Mouse (Mus musculus) gastrocnemius, postnatal 36 days (tissue): ENCODE results near the gene Snx1. TPM values are rescaled to one million over a fixed set of nuclear protein-coding genes. Genes with fewer than 3 reads are reported as not detected.

Source experiments
- DNase-seq, 2 experiments: peaks; one replicate each; pipeline ENCODE4 v3.0.0; 2022
- intact Hi-C: fragments of 180-260 bp; cut with DNase I; formaldehyde crosslinking; loops from one replicate; pipeline ENCODE4 v1.15.1; 2025
- total RNA-seq, 2 experiments: library from RNA; stranded (reverse); gene quantifications; 2 replicates each; pipeline ENCODE4 v1.2.3; 2021

Snx1 gene
- total RNA-seq, 2 experiments from 2014 or later: 12.6 to 12.7 TPM

- no peak for DNase-seq
- intact Hi-C loops: no loop called here
Observed at GRCm38 (mm10) chr9:66092664-66093063, 33.7 kb downstream of the Snx1 start.

DNA sequence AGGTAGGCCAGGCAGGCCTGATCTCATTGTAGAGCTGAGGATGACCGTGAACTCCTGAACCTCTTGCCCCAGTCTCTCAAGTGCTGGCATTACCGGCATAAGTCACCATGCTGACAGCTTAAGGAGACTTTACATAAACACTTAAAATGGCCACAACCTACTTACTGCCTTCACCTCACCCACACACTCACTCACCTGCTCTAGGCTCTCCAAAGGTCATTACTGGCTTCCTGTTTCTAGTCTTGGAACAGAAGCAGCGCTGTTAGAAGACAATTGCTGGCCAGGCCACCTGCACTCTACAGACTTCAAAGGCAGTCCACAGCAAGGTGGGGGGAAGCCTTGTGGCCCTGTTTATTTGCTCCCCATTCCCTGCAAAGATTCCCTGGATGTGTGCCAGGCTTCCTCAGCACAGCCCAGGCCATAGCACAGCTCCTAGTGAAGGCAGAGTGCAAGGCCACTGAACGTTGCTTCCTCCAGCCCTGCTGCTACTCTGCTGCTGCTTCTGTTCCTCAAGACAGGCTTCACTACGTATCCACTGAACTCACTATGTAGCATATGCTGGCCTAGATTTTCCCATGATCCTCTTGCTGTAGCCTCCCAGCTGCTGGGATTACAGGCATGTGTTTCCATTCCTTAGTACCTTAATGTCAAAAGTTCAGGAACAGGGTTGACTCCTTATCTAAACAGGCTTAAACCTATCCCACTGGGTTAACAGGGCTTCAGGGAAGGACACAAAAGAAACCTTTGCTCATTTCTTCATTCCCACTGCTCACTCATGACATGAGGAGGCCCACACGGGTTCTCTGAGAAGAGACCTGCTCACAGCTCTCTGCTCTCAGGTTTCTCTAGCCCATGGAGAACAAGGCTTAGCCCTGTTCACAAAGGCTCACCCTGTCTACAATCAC lies 34.8 kb downstream of the Snx1 start:
- DNase-seq: no peak
- intact Hi-C loops: no loop called here

DNA sequence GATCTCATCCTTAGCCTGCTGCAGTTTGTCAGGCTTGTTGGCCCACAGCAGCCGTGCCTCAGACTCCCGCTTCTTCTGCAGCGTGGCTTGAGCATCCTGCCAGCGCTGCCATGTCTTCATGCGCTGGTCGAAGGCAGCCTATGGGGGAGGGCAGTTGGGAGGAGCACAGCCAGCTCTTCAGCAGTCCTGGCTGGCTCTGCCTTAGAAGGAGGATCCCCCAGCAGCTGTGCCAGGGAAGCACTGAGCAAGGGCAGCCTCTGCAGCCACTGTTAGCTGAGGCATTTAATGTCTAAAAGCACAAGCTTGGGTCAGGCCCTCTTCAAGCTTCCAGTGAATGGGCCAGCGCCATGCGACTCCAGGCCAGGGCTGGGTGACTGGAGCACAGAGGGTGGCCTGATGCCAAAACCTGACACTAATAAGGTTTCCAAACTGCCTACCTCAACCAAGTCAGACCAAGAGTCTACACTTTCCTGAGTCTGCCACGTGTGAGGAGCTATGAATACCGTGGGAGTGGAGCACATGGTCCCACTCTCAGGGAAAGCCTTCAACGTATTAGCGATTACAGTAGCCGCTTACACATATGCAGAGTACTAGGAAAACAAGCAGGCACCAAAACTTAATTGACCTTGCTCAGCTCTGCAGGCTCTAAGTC lies 35.7 kb downstream of the Snx1 start:
- no peak for DNase-seq
- intact Hi-C loops: no loop called here

DNA sequence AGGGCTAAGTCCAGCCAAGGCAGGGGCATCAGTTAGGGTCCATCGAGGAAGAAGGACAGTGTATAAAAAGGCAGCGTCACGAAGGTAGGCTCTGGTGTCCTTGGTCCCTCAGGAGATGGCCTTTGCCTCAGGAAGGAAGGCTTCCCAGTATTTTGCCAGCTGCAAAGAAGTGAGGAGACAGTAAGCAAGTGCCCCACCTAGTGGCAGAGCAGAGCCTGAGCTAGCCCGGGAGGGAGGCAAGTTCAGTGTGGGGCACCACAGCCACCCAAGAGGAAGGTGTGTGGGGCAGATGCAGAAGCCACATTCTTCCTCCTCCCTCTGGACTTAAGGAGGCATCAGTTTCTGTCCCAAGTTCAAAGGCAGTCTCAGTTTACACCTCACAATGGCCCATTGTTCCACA lies 38.0 kb downstream of the Snx1 start:
- peak in 1 of 2 experiments; percentile 53 for DNase-seq
- intact Hi-C loops: no loop called here

- intact Hi-C loops: no loop called here
Observed at GRCm38 (mm10) chr9:66087062-66087461, 39.3 kb downstream of the Snx1 start.

DNA sequence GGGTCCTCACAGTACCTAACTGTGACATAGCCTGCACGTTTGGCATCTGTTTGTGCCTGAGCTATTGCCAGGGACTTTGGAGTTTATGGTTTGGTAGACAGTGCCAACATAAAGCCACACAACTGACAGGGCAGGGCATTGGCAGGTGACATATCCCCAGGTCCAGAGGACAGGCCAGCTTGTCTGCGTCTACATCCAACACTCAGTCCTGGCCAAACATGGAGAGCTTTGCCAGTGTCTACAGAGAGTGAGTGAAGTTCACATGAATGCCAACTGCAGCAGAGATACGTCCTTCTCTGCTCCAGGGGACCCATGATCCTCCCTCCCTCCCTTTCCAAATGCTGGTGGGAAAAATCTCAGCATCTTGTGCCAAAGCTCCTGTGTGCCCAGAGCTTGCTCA lies 42.2 kb downstream of the Snx1 start:
- intact Hi-C loops: no loop called here

More at GRCm38 (mm10) chr9:66087062-66087461, 39.3 kb downstream of the Snx1 start:
- no peak for DNase-seq

DNA sequence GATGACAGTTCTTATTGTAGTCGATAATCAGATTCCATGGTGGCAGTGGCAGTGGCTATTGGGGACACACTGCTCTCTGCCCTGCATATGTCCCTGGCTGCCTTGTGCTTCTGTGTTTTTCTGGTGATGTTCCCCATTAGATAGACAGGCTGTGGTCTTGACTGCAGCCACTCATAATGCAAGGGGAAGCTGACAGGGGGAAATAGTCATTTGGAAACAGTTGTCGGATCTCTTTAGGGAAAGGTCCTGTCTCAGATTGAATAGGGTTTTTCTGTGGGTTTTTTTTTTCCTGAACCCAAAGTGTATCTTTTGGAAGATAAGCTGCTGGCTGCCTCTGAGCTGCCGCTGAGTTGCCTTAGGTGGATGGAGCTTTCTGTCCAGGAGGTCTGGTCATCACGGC lies 44.4 kb downstream of the Snx1 start:
- intact Hi-C loops: no loop called here
- no peak for DNase-seq

More for the DNA sequence above, 42.2 kb downstream of the Snx1 start:
- DNase-seq: no peak

DNA sequence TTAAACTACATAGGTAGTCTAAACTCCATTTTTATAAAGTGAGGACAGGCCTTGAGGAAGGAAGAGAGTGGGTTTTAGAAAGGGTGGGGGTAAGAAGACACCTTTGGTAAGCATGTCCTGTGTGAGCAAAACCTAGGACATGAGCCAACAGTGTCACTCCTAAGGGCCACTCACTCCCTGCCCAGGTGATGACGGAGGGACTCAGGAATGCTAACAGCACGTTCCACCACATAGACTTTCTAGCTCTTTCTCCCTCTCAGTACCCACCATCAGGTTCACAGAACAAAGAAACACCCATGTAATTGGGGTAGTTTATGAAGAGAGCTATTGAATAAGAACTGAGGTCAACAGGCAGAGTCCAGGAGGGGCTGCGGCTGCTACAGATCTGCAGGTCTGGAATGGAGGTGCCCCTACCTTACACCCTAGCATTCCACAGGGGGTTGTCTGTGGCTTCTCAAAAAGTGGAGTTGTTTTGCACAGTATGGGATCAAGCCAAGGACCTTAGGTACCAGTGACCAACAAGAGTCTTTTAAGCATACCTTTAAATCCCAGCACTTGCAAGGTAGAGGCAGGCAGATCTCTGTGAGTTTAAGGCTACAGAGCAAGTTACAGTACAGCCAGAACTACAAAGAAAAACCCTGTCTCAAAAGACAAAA lies 45.5 kb downstream of the Snx1 start:
- no peak for DNase-seq
- intact Hi-C loops: no loop called here

- intact Hi-C loops: no loop called here
Observed at GRCm38 (mm10) chr9:66078493-66078892, 47.9 kb downstream of the Snx1 start.

DNA sequence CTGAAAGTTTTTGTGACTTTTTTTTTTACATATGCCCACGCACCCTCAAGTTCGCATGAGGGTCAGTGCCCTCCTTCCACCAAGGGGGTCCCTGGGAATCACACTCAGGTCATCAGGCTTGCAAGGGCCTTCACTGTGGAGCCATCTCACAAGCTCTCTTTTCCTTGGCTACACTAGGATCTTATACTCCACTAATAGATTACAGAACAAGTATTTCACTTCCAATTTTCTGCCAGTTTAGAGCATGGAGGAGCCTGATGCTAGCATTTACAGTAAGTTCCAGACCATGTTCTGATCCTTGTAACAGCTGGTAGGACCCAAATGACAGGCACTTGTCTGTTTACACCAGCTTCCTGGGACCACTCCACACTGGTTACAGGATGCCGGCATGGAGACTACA lies 48.3 kb downstream of the Snx1 start:
- intact Hi-C loops: no loop called here
- no peak for DNase-seq

More at GRCm38 (mm10) chr9:66078493-66078892, 47.9 kb downstream of the Snx1 start:
- DNase-seq: no peak

GRCm38 (mm10) chr9:66072754-66073153 lies 53.6 kb downstream of the Snx1 start:
- no peak for DNase-seq
- intact Hi-C loops: no loop called here

DNA sequence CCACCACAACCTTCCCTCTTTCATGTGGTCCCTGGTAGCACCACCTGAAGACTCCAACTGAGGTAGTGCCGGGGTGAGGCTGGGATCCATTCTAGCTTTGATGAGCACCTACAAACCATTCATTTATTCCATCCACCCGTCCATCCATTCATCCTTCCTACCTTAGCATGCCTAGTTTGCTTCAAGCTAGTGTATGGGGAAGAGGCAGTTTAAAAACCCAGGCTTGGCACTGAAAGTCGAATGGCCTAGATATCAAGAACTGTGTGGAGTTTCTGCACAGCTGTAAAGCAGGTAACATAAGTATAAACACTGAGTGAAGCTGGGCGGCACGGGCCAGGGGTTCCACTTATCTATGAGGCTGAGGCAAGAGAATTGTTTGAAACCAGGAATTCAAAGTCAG lies 56.2 kb downstream of the Snx1 start:
- intact Hi-C loops: no loop called here
- DNase-seq: no peak

DNA sequence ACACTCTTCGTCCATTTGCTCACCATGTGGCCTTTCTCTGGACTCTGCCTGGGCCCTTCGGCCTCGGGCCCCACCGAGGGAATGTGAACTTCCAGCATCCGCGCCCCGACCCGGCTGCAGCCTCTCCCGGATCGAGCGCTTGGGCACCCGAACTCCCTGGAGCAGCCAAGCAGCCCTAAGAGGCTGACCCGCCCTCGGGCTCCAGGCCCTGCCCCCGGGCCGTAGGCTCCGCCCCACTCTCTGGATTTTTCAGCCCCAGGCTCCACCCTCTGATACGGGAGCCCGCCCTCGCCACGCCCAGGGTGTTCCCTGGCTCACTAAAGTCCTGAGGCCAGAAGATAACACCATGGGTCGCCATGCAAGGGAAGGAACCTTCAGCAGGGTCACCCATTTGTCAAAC lies 56.8 kb downstream of the Snx1 start, which contains the start of gene Snx22:
Gene Snx22 (minus strand): TSS at position 137 of the 400 bp plus-strand sequence.
- intact Hi-C loops: no loop called here
- DNase-seq: peak; percentile 79 to 85

DNA sequence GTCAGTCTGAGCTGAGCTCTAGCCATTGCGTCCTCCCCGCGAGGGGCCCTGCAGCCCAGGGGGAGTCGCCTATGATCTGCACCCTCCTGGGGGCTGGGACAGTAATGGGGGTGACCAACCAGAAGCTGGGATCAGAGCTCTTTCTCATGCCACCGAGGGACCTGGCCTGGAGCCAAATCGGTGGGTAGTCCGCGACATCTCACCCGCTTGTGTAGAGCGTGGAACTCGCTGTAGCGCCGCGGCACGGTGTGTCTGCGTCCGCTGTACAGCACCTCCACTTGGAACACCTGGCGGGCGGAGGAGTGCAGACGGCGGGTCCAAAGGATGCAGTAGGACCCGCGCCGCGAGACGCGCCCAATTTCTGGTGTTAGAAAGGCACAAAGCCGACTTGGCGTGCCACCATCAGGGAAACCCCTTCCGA lies 57.4 kb downstream of the Snx1 start:
- intact Hi-C loops: no loop called here
- no peak for DNase-seq

DNA sequence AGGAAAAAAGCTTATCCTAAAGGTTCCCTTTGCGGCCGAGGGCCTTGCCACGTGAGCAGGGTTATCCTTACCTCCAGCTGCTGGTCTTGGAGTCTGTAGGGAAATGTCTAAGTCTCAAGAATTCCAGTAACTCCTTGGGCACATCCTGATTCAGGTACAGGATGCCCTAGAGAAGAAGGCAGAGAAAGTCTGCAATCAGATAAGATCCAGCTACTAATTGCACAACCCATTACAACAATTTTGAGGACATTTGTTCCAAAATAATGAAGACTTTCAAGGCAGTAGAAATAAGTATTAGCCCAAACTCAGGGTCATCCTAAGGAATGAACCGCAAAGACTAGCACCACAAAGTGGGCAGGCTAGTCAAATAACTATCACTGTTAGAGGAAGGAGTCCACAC lies 58.3 kb downstream of the Snx1 start:
- DNase-seq: no peak
- intact Hi-C loops: no loop called here

GRCm38 (mm10) chr9:66067542-66067941 lies 58.8 kb downstream of the Snx1 start:
- intact Hi-C loops: no loop called here
- peak in 1 of 2 experiments; percentile 36 for DNase-seq

GRCm38 (mm10) chr9:66066791-66067190 lies 59.6 kb downstream of the Snx1 start:
- intact Hi-C loops: no loop called here
- no peak for DNase-seq

- intact Hi-C loops: no loop called here
- no peak for DNase-seq
Observed at GRCm38 (mm10) chr9:66064316-66064715, 62.1 kb downstream of the Snx1 start.

DNA sequence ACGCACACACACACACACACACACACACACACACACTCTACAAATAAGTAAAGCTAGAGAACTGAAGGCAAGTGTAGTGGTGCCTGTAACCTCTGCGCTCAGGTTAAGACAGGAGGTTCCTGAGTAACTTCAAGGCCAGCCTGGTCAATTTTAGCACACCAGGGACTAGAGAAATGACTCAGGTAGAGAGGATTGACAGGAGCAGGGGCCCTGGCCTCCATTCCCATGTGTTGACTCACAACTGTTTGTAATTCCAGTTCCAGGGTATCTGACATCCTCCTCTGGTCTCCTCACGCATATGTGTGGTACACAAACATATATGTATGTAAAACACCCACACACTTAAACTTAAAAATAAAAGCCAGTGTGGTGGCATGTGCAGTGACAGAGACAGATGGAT lies 62.9 kb downstream of the Snx1 start:
- DNase-seq: no peak
- intact Hi-C loops: no loop called here

DNA sequence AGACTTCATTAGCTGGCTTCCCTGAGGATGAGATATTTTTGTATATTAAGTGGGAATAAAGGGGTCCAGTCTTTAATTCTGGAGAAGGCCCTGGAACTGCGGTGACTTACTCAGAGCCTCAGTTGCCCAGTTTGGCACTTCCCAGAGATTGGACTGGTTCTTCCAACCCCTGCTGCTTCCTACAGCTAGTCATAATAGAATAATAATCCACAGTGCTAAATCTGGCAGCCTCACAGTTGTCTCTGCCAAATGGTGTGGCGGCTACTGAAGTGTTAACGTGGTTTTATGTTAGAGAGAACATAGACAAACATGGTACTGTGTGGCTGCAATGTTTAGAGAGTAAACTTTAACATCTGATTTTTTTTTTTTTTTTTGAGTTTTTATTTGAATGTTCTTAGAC lies 64.7 kb downstream of the Snx1 start:
- intact Hi-C loops: no loop called here
- DNase-seq: no peak

DNA sequence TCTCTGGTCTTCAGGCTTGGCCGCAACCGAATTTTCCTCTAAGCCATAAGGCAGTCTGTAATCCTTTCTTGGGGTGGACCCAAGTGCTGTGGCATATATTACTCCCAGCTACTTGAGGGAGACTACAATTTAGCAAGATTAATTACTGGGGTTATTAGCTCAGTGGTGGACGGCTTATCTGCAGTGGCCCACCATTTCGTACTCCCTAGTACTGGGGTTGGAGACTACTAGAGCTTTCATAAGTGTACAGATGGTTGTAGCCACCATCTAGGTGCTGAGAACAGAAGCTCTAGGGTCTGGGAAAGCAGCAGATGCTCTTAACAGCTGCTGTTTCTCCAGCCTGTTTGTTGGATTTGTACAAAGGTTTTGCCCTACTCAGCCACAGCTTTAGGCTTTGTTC lies 65.4 kb downstream of the Snx1 start:
- intact Hi-C loops: no loop called here
- DNase-seq: no peak
